Mouse (Mus musculus): ENCODE measurements around the gene Slc37a2. TPM values are rescaled to one million over a fixed set of nuclear protein-coding genes. Genes with fewer than 3 reads are reported as not detected.

Slc37a2 gene
- polyA plus RNA-seq, 1 experiment from 2014 or later = 1.2 TPM

DNA sequence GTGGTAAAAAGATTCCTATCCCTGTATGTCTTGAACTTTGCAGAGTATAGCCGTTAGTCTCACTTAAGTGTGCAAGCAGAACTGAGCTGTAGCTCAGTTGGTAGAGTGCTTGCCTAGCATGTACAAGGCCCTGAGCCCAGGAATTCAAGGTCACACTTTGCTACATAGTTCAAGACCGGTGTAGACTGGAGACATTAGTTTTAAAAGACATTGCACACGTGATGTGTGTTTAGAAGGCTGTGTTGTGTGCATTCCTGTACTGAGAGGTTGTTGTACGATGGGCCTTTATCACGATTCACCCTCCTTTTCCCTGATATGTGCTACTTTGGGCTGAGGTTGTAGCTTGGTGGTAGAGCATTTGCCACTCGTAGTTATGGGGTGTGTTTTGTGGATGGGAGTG is 4.9 kb downstream of the Slc37a2 start:
- Histone ChIP-seq H3K27ac (replicated peaks in 1 of 2; ENCODE audit: control insufficient read depth in 1 of 2, insufficient read depth in 1 of 2, low read depth in 2 of 2, low read length in 2 of 2) (no peak overlapping the region), H3K4me3 (ENCODE audit: control insufficient read depth in 1 of 2, insufficient read depth in 1 of 2, low read depth in 1 of 2, low read length in 2 of 2) (no peak overlapping the region), H3K4me1 (ENCODE audit: control insufficient read depth in 2 of 2, insufficient read depth in 2 of 2, low read length in 2 of 2) (peaks cover 5 to 15% of the 10 kb centered on the region in 2 experiments), H3K36me3 (ENCODE audit: control insufficient read depth, insufficient read depth, low read length) (no peaks in the 10 kb centered on the region), H3K27me3 (ENCODE audit: control insufficient read depth, insufficient read depth, low read length) (no peaks in the 10 kb centered on the region), H3K9ac (ENCODE audit: low read length) (no peak overlapping the region), H3K9me3 (ENCODE audit: control insufficient read depth, low read length) (no peaks in the 10 kb centered on the region), H3K4me2 (ENCODE audit: low read length) (no peak overlapping the region)
- ATAC-seq (ENCODE audit: insufficient number of reproducible peaks, insufficient read depth, low FRiP score, low read depth) = no peak
- WGBS = 70% methylated on average over 6 of the region's 6 CpGs

DNA sequence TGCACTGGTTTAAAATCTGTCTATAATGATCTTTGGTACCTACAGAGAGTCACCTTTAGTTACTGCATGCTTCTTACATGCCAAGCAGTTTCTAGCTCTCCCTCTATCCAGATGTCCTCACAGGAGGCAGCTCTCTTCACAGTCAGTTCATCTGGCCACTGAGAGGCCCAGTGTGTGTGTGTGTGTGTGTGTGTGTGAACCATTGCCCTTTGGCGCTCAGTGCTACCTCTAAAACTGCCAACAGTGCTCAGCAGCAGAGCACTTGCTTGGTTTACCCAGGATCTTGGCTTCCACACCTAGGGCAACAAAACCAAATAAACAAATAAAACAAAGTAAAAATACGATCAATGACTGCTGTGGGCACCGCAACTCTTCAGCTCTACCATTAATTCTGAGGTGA is 5.6 kb downstream of the Slc37a2 start:
- H3K9me3 ChIP-seq (ENCODE audit: control insufficient read depth, low read length) = no peaks in the 10 kb centered on the region
- no peak for ATAC-seq (ENCODE audit: insufficient number of reproducible peaks, insufficient read depth, low FRiP score, low read depth)
- no peak overlapping the region for H3K4me2 ChIP-seq (ENCODE audit: low read length)
- no peak overlapping the region for H3K4me3 ChIP-seq (ENCODE audit: control insufficient read depth in 1 of 2, insufficient read depth in 1 of 2, low read depth in 1 of 2, low read length in 2 of 2)
- peaks cover 4 to 12% of the 10 kb centered on the region in 2 experiments for H3K4me1 ChIP-seq (ENCODE audit: control insufficient read depth in 2 of 2, insufficient read depth in 2 of 2, low read length in 2 of 2)
- 79% methylated on average over 3 of the region's 3 CpGs for WGBS
- no peaks in the 10 kb centered on the region for H3K36me3 ChIP-seq (ENCODE audit: control insufficient read depth, insufficient read depth, low read length)
- H3K9ac ChIP-seq (ENCODE audit: low read length) = no peak overlapping the region
- no peaks in the 10 kb centered on the region for H3K27me3 ChIP-seq (ENCODE audit: control insufficient read depth, insufficient read depth, low read length)
- no peak overlapping the region for H3K27ac ChIP-seq (replicated peaks in 1 of 2; ENCODE audit: control insufficient read depth in 1 of 2, insufficient read depth in 1 of 2, low read depth in 2 of 2, low read length in 2 of 2)

DNA sequence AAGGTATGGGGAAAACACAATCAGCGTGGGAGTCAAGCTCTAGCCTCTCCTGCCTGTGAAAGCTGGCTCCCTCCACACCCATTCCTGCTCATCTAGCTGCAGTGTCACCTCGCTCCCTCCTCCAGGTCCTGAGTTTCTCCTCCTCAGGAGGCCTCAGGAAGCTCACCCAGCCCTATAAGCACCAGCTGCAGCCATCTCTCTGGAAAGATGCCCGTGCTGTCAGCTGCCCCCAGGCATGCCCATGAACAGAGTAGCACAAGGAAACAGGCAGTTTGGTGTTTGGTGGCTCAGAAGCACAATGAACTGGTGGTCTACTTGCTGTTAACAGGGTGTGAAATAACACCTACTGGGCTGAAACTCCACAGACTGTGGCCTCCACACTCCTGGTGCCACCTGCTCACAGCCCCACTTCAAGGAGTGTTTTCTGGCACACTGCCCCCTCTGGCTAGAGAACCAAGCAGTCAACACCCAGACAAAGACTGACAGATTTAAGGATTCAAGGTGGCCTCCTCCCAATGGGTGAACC is 7.1 kb downstream of the Slc37a2 start:
- H3K4me3 ChIP-seq (ENCODE audit: control insufficient read depth in 1 of 2, insufficient read depth in 1 of 2, low read depth in 1 of 2, low read length in 2 of 2) = no peak overlapping the region
- no peaks in the 10 kb centered on the region for H3K27me3 ChIP-seq (ENCODE audit: control insufficient read depth, insufficient read depth, low read length)
- H3K9ac ChIP-seq (ENCODE audit: low read length) = no peak overlapping the region
- no peak overlapping the region for H3K27ac ChIP-seq (replicated peaks in 1 of 2; ENCODE audit: control insufficient read depth in 1 of 2, insufficient read depth in 1 of 2, low read depth in 2 of 2, low read length in 2 of 2)
- ATAC-seq (ENCODE audit: insufficient number of reproducible peaks, insufficient read depth, low FRiP score, low read depth) = no peak
- no peak overlapping the region for H3K4me2 ChIP-seq (ENCODE audit: low read length)
- no peaks in the 10 kb centered on the region for H3K9me3 ChIP-seq (ENCODE audit: control insufficient read depth, low read length)
- WGBS = 52% methylated on average over 3 of the region's 3 CpGs
- H3K36me3 ChIP-seq (ENCODE audit: control insufficient read depth, insufficient read depth, low read length) = no peaks in the 10 kb centered on the region
- peaks cover 0 to 6% of the 10 kb centered on the region in 2 experiments; a peak in 1 of 4 replicates for H3K4me1 ChIP-seq (ENCODE audit: control insufficient read depth in 2 of 2, insufficient read depth in 2 of 2, low read length in 2 of 2)

DNA sequence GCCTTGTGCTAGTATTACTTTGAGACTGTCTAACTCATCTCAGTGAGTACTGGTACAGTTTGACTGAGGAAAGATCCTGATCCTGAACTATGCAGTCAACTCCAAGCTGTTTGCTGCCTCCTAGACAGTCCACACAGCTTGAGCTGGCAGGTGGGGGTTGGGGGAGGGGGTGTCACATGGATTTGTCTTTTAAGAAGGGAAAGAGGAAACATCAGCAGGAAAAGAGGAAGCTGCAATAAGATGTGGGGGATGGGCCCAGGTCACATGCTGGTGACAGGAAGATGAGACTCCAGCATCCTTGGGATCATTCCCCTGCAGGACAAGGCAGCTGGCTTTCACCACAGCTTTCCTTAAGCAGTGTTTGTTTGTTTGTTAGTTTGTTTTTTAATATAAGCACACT is 8.1 kb downstream of the Slc37a2 start:
- H3K36me3 ChIP-seq (ENCODE audit: control insufficient read depth, insufficient read depth, low read length) = no peaks in the 10 kb centered on the region
- H3K27ac ChIP-seq (replicated peaks in 1 of 2; ENCODE audit: control insufficient read depth in 1 of 2, insufficient read depth in 1 of 2, low read depth in 2 of 2, low read length in 2 of 2) = no peak overlapping the region
- ATAC-seq (ENCODE audit: insufficient number of reproducible peaks, insufficient read depth, low FRiP score, low read depth) = no peak
- H3K9me3 ChIP-seq (ENCODE audit: control insufficient read depth, low read length) = no peaks in the 10 kb centered on the region
- no peak overlapping the region for H3K4me2 ChIP-seq (ENCODE audit: low read length)
- H3K27me3 ChIP-seq (ENCODE audit: control insufficient read depth, insufficient read depth, low read length) = no peaks in the 10 kb centered on the region
- H3K9ac ChIP-seq (ENCODE audit: low read length) = no peak overlapping the region
- H3K4me1 ChIP-seq (ENCODE audit: control insufficient read depth in 2 of 2, insufficient read depth in 2 of 2, low read length in 2 of 2) = peaks cover 0 to 6% of the 10 kb centered on the region in 2 experiments; a peak in 1 of 4 replicates
- no peak overlapping the region for H3K4me3 ChIP-seq (ENCODE audit: control insufficient read depth in 1 of 2, insufficient read depth in 1 of 2, low read depth in 1 of 2, low read length in 2 of 2)

DNA sequence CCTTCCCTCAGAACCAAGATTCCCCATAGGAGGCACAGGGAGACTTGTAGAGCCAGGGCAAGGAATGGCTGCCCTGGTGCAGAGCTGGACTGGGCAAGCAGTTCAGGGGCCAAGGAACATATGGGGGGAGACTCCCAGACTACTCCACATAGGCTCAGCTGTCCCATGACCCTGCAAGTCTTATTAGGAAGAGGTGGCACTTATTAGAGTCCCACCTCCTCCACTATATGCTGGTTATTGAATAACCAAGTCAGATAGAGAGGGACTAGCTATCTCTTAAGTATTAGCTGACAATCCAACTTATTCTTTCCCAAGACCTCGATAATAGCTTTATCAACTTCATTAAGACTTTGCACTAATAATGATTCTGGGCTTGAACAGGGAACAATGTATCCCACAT is 9.7 kb downstream of the Slc37a2 start:
- H3K36me3 ChIP-seq (ENCODE audit: control insufficient read depth, insufficient read depth, low read length) = no peaks in the 10 kb centered on the region
- no peak for ATAC-seq (ENCODE audit: insufficient number of reproducible peaks, insufficient read depth, low FRiP score, low read depth)
- H3K9me3 ChIP-seq (ENCODE audit: control insufficient read depth, low read length) = no peaks in the 10 kb centered on the region
- H3K27me3 ChIP-seq (ENCODE audit: control insufficient read depth, insufficient read depth, low read length) = no peaks in the 10 kb centered on the region
- no peak overlapping the region for H3K27ac ChIP-seq (replicated peaks in 1 of 2; ENCODE audit: control insufficient read depth in 1 of 2, insufficient read depth in 1 of 2, low read depth in 2 of 2, low read length in 2 of 2)
- no peak overlapping the region for H3K4me2 ChIP-seq (ENCODE audit: low read length)
- H3K4me3 ChIP-seq (ENCODE audit: control insufficient read depth in 1 of 2, insufficient read depth in 1 of 2, low read depth in 1 of 2, low read length in 2 of 2) = no peak overlapping the region
- whole genome bisulfite sequencing = 91% methylated on average over 1 of the region's 1 CpGs
- peaks cover 0 to 6% of the 10 kb centered on the region in 2 experiments; a peak in 1 of 4 replicates for H3K4me1 ChIP-seq (ENCODE audit: control insufficient read depth in 2 of 2, insufficient read depth in 2 of 2, low read length in 2 of 2)
- no peak overlapping the region for H3K9ac ChIP-seq (ENCODE audit: low read length)

- no peak overlapping the region for H3K4me3 ChIP-seq (ENCODE audit: control insufficient read depth in 1 of 2, insufficient read depth in 1 of 2, low read depth in 1 of 2, low read length in 2 of 2)
- H3K4me2 ChIP-seq (ENCODE audit: low read length) = no peak overlapping the region
- no peaks in the 10 kb centered on the region for H3K27me3 ChIP-seq (ENCODE audit: control insufficient read depth, insufficient read depth, low read length)
- no peaks in the 10 kb centered on the region for H3K9me3 ChIP-seq (ENCODE audit: control insufficient read depth, low read length)
- no peaks in the 10 kb centered on the region for H3K36me3 ChIP-seq (ENCODE audit: control insufficient read depth, insufficient read depth, low read length)
- H3K4me1 ChIP-seq (ENCODE audit: control insufficient read depth in 2 of 2, insufficient read depth in 2 of 2, low read length in 2 of 2) = peaks cover 0 to 6% of the 10 kb centered on the region in 2 experiments; a peak in 1 of 4 replicates
- H3K27ac ChIP-seq (replicated peaks in 1 of 2; ENCODE audit: control insufficient read depth in 1 of 2, insufficient read depth in 1 of 2, low read depth in 2 of 2, low read length in 2 of 2) = no peak overlapping the region
- no peak for ATAC-seq (ENCODE audit: insufficient number of reproducible peaks, insufficient read depth, low FRiP score, low read depth)
- no peak overlapping the region for H3K9ac ChIP-seq (ENCODE audit: low read length)
- WGBS = 54% methylated on average over 2 of the region's 2 CpGs
These were observed 10.1 kb downstream of the Slc37a2 start for GRCm38 (mm10) chr9:37245404-37245803.

GRCm38 (mm10) chr9:37244600-37244999 is 10.9 kb downstream of the Slc37a2 start:
- no peaks in the 10 kb centered on the region for H3K27me3 ChIP-seq (ENCODE audit: control insufficient read depth, insufficient read depth, low read length)
- H3K9me3 ChIP-seq (ENCODE audit: control insufficient read depth, low read length) = no peaks in the 10 kb centered on the region
- no peak overlapping the region for H3K27ac ChIP-seq (replicated peaks in 1 of 2; ENCODE audit: control insufficient read depth in 1 of 2, insufficient read depth in 1 of 2, low read depth in 2 of 2, low read length in 2 of 2)
- peaks cover 0 to 6% of the 10 kb centered on the region in 2 experiments; a peak in 1 of 4 replicates for H3K4me1 ChIP-seq (ENCODE audit: control insufficient read depth in 2 of 2, insufficient read depth in 2 of 2, low read length in 2 of 2)
- no peak overlapping the region for H3K4me3 ChIP-seq (ENCODE audit: control insufficient read depth in 1 of 2, insufficient read depth in 1 of 2, low read depth in 1 of 2, low read length in 2 of 2)
- H3K4me2 ChIP-seq (ENCODE audit: low read length) = no peak overlapping the region
- WGBS = 79% methylated on average over 1 of the region's 1 CpGs
- no peak overlapping the region for H3K9ac ChIP-seq (ENCODE audit: low read length)
- no peak for ATAC-seq (ENCODE audit: insufficient number of reproducible peaks, insufficient read depth, low FRiP score, low read depth)
- H3K36me3 ChIP-seq (ENCODE audit: control insufficient read depth, insufficient read depth, low read length) = no peaks in the 10 kb centered on the region

- H3K27ac ChIP-seq (replicated peaks in 1 of 2; ENCODE audit: control insufficient read depth in 1 of 2, insufficient read depth in 1 of 2, low read depth in 2 of 2, low read length in 2 of 2) = no peak overlapping the region
- ATAC-seq (ENCODE audit: insufficient number of reproducible peaks, insufficient read depth, low FRiP score, low read depth) = no peak
- H3K9ac ChIP-seq (ENCODE audit: low read length) = no peak overlapping the region
- H3K27me3 ChIP-seq (ENCODE audit: control insufficient read depth, insufficient read depth, low read length) = no peaks in the 10 kb centered on the region
- H3K36me3 ChIP-seq (ENCODE audit: control insufficient read depth, insufficient read depth, low read length) = no peaks in the 10 kb centered on the region
- WGBS = 72% methylated on average over 3 of the region's 3 CpGs
- H3K4me2 ChIP-seq (ENCODE audit: low read length) = no peak overlapping the region
- no peaks in the 10 kb centered on the region for H3K9me3 ChIP-seq (ENCODE audit: control insufficient read depth, low read length)
- no peaks in the 10 kb centered on the region for H3K4me1 ChIP-seq (ENCODE audit: control insufficient read depth in 2 of 2, insufficient read depth in 2 of 2, low read length in 2 of 2)
- H3K4me3 ChIP-seq (ENCODE audit: control insufficient read depth in 1 of 2, insufficient read depth in 1 of 2, low read depth in 1 of 2, low read length in 2 of 2) = no peak overlapping the region
These were observed 12.8 kb downstream of the Slc37a2 start for GRCm38 (mm10) chr9:37242764-37243163.
